Mouse (Mus musculus) R1 (cell line): ENCODE measurements around the gene Inhbe.

Experiments
- DNase-seq: peaks from one replicate; pipeline ENCODE4 v3.0.0-alpha.2; 2018; ENCODE audit warnings: low read depth, low spot score

The Inhbe gene

GRCm38 (mm10) chr10:127353909-127354895, at the start of gene Inhbe:
Inhbe (minus strand) TSS chr10:127354411.
- DNase-seq, result no peak

- DNase-seq, result peak; percentile 87
Observed at GRCm38 (mm10) chr10:127391774-127392173, 37.6 kb upstream of the Inhbe start.

GRCm38 (mm10) chr10:127381743-127382134, 27.5 kb upstream of the Inhbe start:
- DNase-seq, result no peak

GRCm38 (mm10) chr10:127380767-127381742, 26.8 kb upstream of the Inhbe start:
- DNase-seq, result peak; percentile 77

- peak; percentile 94 for DNase-seq
Observed at GRCm38 (mm10) chr10:127380251-127380691, 26.1 kb upstream of the Inhbe start, which contains the start of gene R3hdm2. R3hdm2 (plus strand) TSS chr10:127380327.

GRCm38 (mm10) chr10:127379654-127380053, 25.4 kb upstream of the Inhbe start:
- no peak for DNase-seq

GRCm38 (mm10) chr10:127377700-127378099, 23.5 kb upstream of the Inhbe start:
- no peak for DNase-seq

- no peak for DNase-seq
Observed at GRCm38 (mm10) chr10:127371023-127371422, 16.8 kb upstream of the Inhbe start.

- peak; percentile 45 for DNase-seq
Observed at GRCm38 (mm10) chr10:127369834-127370820, 15.9 kb upstream of the Inhbe start, which contains the start of gene Inhbc. Inhbc (minus strand) TSS chr10:127370431.

- no peak for DNase-seq
Observed at GRCm38 (mm10) chr10:127368273-127368672, 14.1 kb upstream of the Inhbe start.

- DNase-seq, result peak; percentile 83
Observed at GRCm38 (mm10) chr10:127367116-127367515, 12.9 kb upstream of the Inhbe start.

GRCm38 (mm10) chr10:127360714-127361113, 6.5 kb upstream of the Inhbe start:
- DNase-seq, result no peak

GRCm38 (mm10) chr10:127355336-127355735, 1.1 kb upstream of the Inhbe start:
- DNase-seq, result no peak

GRCm38 (mm10) chr10:127352766-127353165, 1.4 kb downstream of the Inhbe start:
- no peak for DNase-seq

GRCm38 (mm10) chr10:127352187-127352586, 2.0 kb downstream of the Inhbe start:
- no peak for DNase-seq

GRCm38 (mm10) chr10:127351719-127352118, 2.5 kb downstream of the Inhbe start:
- DNase-seq, result no peak

GRCm38 (mm10) chr10:127351285-127351595, 3.0 kb downstream of the Inhbe start:
- DNase-seq, result no peak

- peak; percentile 88 for DNase-seq
Observed at GRCm38 (mm10) chr10:127350594-127351284, 3.5 kb downstream of the Inhbe start.

- no peak for DNase-seq
Observed at GRCm38 (mm10) chr10:127349810-127350209, 4.4 kb downstream of the Inhbe start.

- DNase-seq, result peak; percentile 80
Observed at GRCm38 (mm10) chr10:127348957-127349356, 5.3 kb downstream of the Inhbe start.
